Mouse (Mus musculus) embryo, embryonic 11.5 days (tissue): ENCODE measurements around the gene Cdcp1.

Experiments
- DNase-seq: peaks from one replicate; pipeline ENCODE4 v3.0.0-alpha.2; 2012; ENCODE audit warnings: low read depth, low spot score

Cdcp1 gene

GRCm38 (mm10) chr9:123215621-123216440, at the start of gene Cdcp1:
Gene Cdcp1 (minus strand): TSS chr9:123216038.
- DNase-seq: no peak

GRCm38 (mm10) chr9:123260611-123261021, 44.8 kb upstream of the Cdcp1 start, which contains the start of gene Tmem158:
Gene Tmem158 (minus strand): TSS chr9:123260764.
- peak; percentile 85 for DNase-seq

- peak; percentile 73 for DNase-seq
These were observed 44.2 kb upstream of the Cdcp1 start for GRCm38 (mm10) chr9:123259896-123260610.

GRCm38 (mm10) chr9:123259461-123259895, 43.6 kb upstream of the Cdcp1 start:
- no peak for DNase-seq

- no peak for DNase-seq
These were observed 43.0 kb upstream of the Cdcp1 start for GRCm38 (mm10) chr9:123258796-123259195.

GRCm38 (mm10) chr9:123255736-123256135, 39.9 kb upstream of the Cdcp1 start:
- DNase-seq: no peak

- DNase-seq: no peak
These were observed 32.2 kb upstream of the Cdcp1 start for GRCm38 (mm10) chr9:123247992-123248391.

- no peak for DNase-seq
These were observed 29.3 kb upstream of the Cdcp1 start for GRCm38 (mm10) chr9:123245146-123245545.

GRCm38 (mm10) chr9:123243988-123244387, 28.1 kb upstream of the Cdcp1 start:
- no peak for DNase-seq

- no peak for DNase-seq
These were observed 25.4 kb upstream of the Cdcp1 start for GRCm38 (mm10) chr9:123241191-123241590.

- DNase-seq: no peak
These were observed 24.9 kb upstream of the Cdcp1 start for GRCm38 (mm10) chr9:123240751-123241150.

GRCm38 (mm10) chr9:123240271-123240670, 24.4 kb upstream of the Cdcp1 start:
- DNase-seq: no peak

GRCm38 (mm10) chr9:123239651-123240050, 23.8 kb upstream of the Cdcp1 start:
- no peak for DNase-seq

GRCm38 (mm10) chr9:123238256-123239045, 22.6 kb upstream of the Cdcp1 start:
- no peak for DNase-seq

- no peak for DNase-seq
These were observed 21.9 kb upstream of the Cdcp1 start for GRCm38 (mm10) chr9:123237739-123238138.

GRCm38 (mm10) chr9:123235621-123236020, 19.8 kb upstream of the Cdcp1 start:
- no peak for DNase-seq

GRCm38 (mm10) chr9:123229826-123230225, 14.0 kb upstream of the Cdcp1 start:
- DNase-seq: no peak

GRCm38 (mm10) chr9:123228671-123229070, 12.8 kb upstream of the Cdcp1 start:
- DNase-seq: no peak

- DNase-seq: no peak
These were observed 11.4 kb upstream of the Cdcp1 start for GRCm38 (mm10) chr9:123227106-123227750.

- no peak for DNase-seq
These were observed 9.1 kb upstream of the Cdcp1 start for GRCm38 (mm10) chr9:123224863-123225431.

- DNase-seq: no peak
These were observed 4.0 kb upstream of the Cdcp1 start for GRCm38 (mm10) chr9:123219826-123220225.
